Mouse (Mus musculus) lung, postnatal 0 days (tissue): Measurements from ENCODE around the gene Adora1.

Experiments
- CTCF ChIP-seq: IDR thresholded peaks from 2 replicates; pipeline ENCODE4 v1.5.1; 2016; ENCODE audit warnings: antibody characterized with exemption, mild to moderate bottlenecking
- EP300 ChIP-seq: IDR thresholded peaks from 2 replicates; pipeline ENCODE4 v1.6.1; 2016; ENCODE audit warnings: antibody characterized with exemption, mild to moderate bottlenecking, control low read depth

GRCm38 (mm10) chr1:134219608-134220007 is 15.6 kb downstream of the Adora1 start:
- no peak for TF ChIP-seq CTCF
- no peak for TF ChIP-seq EP300
